Mouse (Mus musculus): ENCODE data around the gene Fam169b. TPM values are rescaled to one million over a fixed set of nuclear protein-coding genes. Genes with fewer than 3 reads are reported as not detected.
A peak's percentile ranks its signal among the peaks of the same experiment; 100 is the strongest.
"Not testable (repeated sequence)": the region's sequence is repeated elsewhere in the genome, so short reads cannot be mapped to it uniquely, and the experiment has no call there.

The Fam169b gene
- total and polyA plus RNA-seq, 2 experiments from 2014 or later = 0.08 to 0.18 TPM

- H3K4me2 ChIP-seq (ENCODE audit: low read depth, low read length) = no peak overlapping the region
- no peak overlapping the region for H3K9ac ChIP-seq (replicated peaks; ENCODE audit: low read depth, low read length)
- H3K9me3 ChIP-seq (replicated peaks; ENCODE audit: control insufficient read depth, low read length) = no peaks in the 10 kb centered on the region
- no peaks in the 10 kb centered on the region for H3K36me3 ChIP-seq (replicated peaks; ENCODE audit: control insufficient read depth, insufficient read depth, low read length)
- H3K4me3 ChIP-seq (ENCODE audit: low read depth, low read length) = no peak overlapping the region
- H3K27me3 ChIP-seq (ENCODE audit: control insufficient read depth, insufficient read depth, low read length) = no peaks in the 10 kb centered on the region
- no peaks in the 10 kb centered on the region for H3K4me1 ChIP-seq (ENCODE audit: control insufficient read depth, insufficient read depth)
- ATAC-seq (ENCODE audit: insufficient read depth, low read depth) (no peak), DNase-seq (ENCODE audit: low spot score) (no peak)
- TF ChIP-seq EP300 (IDR thresholded peaks at IDR 0.05; ENCODE audit: low read depth) = no peak
- TF ChIP-seq CTCF (IDR thresholded peaks at IDR 0.05; ENCODE audit: low read depth) = no peak
- no peak overlapping the region; the same call in 1 of the 2 replicates for H3K27ac ChIP-seq (ENCODE audit: low read depth)
- 80% methylated on average over 22 of the region's 22 CpGs for WGBS
Measured at GRCm38 (mm10) chr7:68282304-68283132, 8.9 kb downstream of the Fam169b start.

- H3K4me2 ChIP-seq (ENCODE audit: low read depth, low read length); H3K36me3 ChIP-seq (replicated peaks; ENCODE audit: control insufficient read depth, insufficient read depth, low read length); H3K27me3 ChIP-seq (ENCODE audit: control insufficient read depth, insufficient read depth, low read length); ATAC-seq (ENCODE audit: insufficient read depth, low read depth); DNase-seq (ENCODE audit: low spot score); H3K9me3 ChIP-seq (replicated peaks; ENCODE audit: control insufficient read depth, low read length); H3K27ac ChIP-seq (ENCODE audit: low read depth); H3K4me1 ChIP-seq (ENCODE audit: control insufficient read depth, insufficient read depth); H3K9ac ChIP-seq (replicated peaks; ENCODE audit: low read depth, low read length); H3K4me3 ChIP-seq (ENCODE audit: low read depth, low read length): not testable (repeated sequence)
- WGBS = 63% methylated on average over 4 of the region's 4 CpGs
Measured at GRCm38 (mm10) chr7:68283133-68283520, 9.5 kb downstream of the Fam169b start.

GRCm38 (mm10) chr7:68283776-68284175, 10.1 kb downstream of the Fam169b start:
- WGBS = 84% methylated on average over 7 of the region's 7 CpGs
- no peaks in the 10 kb centered on the region for H3K4me1 ChIP-seq (ENCODE audit: control insufficient read depth, insufficient read depth)
- H3K36me3 ChIP-seq (replicated peaks; ENCODE audit: control insufficient read depth, insufficient read depth, low read length) = no peaks in the 10 kb centered on the region
- ATAC-seq (ENCODE audit: insufficient read depth, low read depth) = no peak
- no peaks in the 10 kb centered on the region for H3K27me3 ChIP-seq (ENCODE audit: control insufficient read depth, insufficient read depth, low read length)
- H3K4me2 ChIP-seq (ENCODE audit: low read depth, low read length) = no peak overlapping the region
- no peak overlapping the region for H3K9ac ChIP-seq (replicated peaks; ENCODE audit: low read depth, low read length)
- no peak overlapping the region for H3K4me3 ChIP-seq (ENCODE audit: low read depth, low read length)
- no peak for DNase-seq (ENCODE audit: low spot score)
- no peaks in the 10 kb centered on the region for H3K9me3 ChIP-seq (replicated peaks; ENCODE audit: control insufficient read depth, low read length)
- TF ChIP-seq EP300 (IDR thresholded peaks at IDR 0.05; ENCODE audit: low read depth) (no peak), CTCF (IDR thresholded peaks at IDR 0.05; ENCODE audit: low read depth) (no peak)
- peak overlapping the region; percentile 25; the same call in 1 of the 2 replicates for H3K27ac ChIP-seq (ENCODE audit: low read depth)

GRCm38 (mm10) chr7:68285851-68286298, 12.2 kb downstream of the Fam169b start:
- Histone ChIP-seq H3K9ac (replicated peaks; ENCODE audit: low read depth, low read length) (no peak overlapping the region), H3K9me3 (replicated peaks; ENCODE audit: control insufficient read depth, low read length) (no peaks in the 10 kb centered on the region), H3K27ac (ENCODE audit: low read depth) (peak overlapping the region; percentile 47; the same call in 1 of the 2 replicates), H3K36me3 (replicated peaks; ENCODE audit: control insufficient read depth, insufficient read depth, low read length) (no peaks in the 10 kb centered on the region), H3K4me3 (ENCODE audit: low read depth, low read length) (no peak overlapping the region), H3K27me3 (ENCODE audit: control insufficient read depth, insufficient read depth, low read length) (no peaks in the 10 kb centered on the region), H3K4me1 (ENCODE audit: control insufficient read depth, insufficient read depth) (no peaks in the 10 kb centered on the region), H3K4me2 (ENCODE audit: low read depth, low read length) (no peak overlapping the region)
- TF ChIP-seq CTCF (IDR thresholded peaks at IDR 0.05; ENCODE audit: low read depth) = no peak
- TF ChIP-seq EP300 (IDR thresholded peaks at IDR 0.05; ENCODE audit: low read depth) = no peak
- DNase-seq (ENCODE audit: low spot score) = no peak
- whole genome bisulfite sequencing = 57% methylated on average over 8 of the region's 8 CpGs
- ATAC-seq (ENCODE audit: insufficient read depth, low read depth) = no peak

GRCm38 (mm10) chr7:68286526-68287481, 13.2 kb downstream of the Fam169b start:
- H3K27ac ChIP-seq (ENCODE audit: low read depth) = peak overlapping the region; percentile 47; the same call in 1 of the 2 replicates
- H3K4me2 ChIP-seq (ENCODE audit: low read depth, low read length) = no peak overlapping the region; the same call in 1 of the 2 replicates
- H3K27me3 ChIP-seq (ENCODE audit: control insufficient read depth, insufficient read depth, low read length) = no peaks in the 10 kb centered on the region
- no peak for ATAC-seq (ENCODE audit: insufficient read depth, low read depth)
- no peaks in the 10 kb centered on the region for H3K9me3 ChIP-seq (replicated peaks; ENCODE audit: control insufficient read depth, low read length)
- WGBS = 85% methylated on average over 24 of the region's 24 CpGs
- DNase-seq (ENCODE audit: low spot score) = no peak
- no peak overlapping the region for H3K9ac ChIP-seq (replicated peaks; ENCODE audit: low read depth, low read length)
- no peak for TF ChIP-seq EP300 (IDR thresholded peaks at IDR 0.05; ENCODE audit: low read depth)
- TF ChIP-seq CTCF (IDR thresholded peaks at IDR 0.05; ENCODE audit: low read depth) = no peak
- no peaks in the 10 kb centered on the region for H3K4me1 ChIP-seq (ENCODE audit: control insufficient read depth, insufficient read depth)
- no peak overlapping the region for H3K4me3 ChIP-seq (ENCODE audit: low read depth, low read length)
- H3K36me3 ChIP-seq (replicated peaks; ENCODE audit: control insufficient read depth, insufficient read depth, low read length) = no peaks in the 10 kb centered on the region

Measured in heart, postnatal 0 days (tissue).